Mouse (Mus musculus): ENCODE measurements at regions not wholly inside any gene's neighbourhood (a gene's known extent, or its start where the extent isn't known, plus 50 kb on each side); places are given as distances from the start of the nearest gene placed in this dataset.
A peak's percentile ranks its signal among the peaks of the same experiment; 100 is the strongest.

- no peak for ATAC-seq (ENCODE audit: insufficient read depth, low read depth)
- Histone ChIP-seq H3K36me3 (replicated peaks; ENCODE audit: control insufficient read depth, insufficient read depth, low read length) (no peaks in the 10 kb centered on the region), H3K4me2 (ENCODE audit: low read depth, low read length) (peak overlapping the region; percentile 51), H3K4me3 (ENCODE audit: low read depth, low read length) (peak overlapping the region; percentile 38), H3K9ac (replicated peaks; ENCODE audit: low read depth, low read length) (no peak overlapping the region), H3K4me1 (ENCODE audit: control insufficient read depth, insufficient read depth) (no peaks in the 10 kb centered on the region), H3K27me3 (ENCODE audit: control insufficient read depth, insufficient read depth, low read length) (peaks cover 71% of the 10 kb centered on the region), H3K27ac (ENCODE audit: low read depth) (no peak overlapping the region), H3K9me3 (replicated peaks; ENCODE audit: control insufficient read depth, low read length) (no peaks in the 10 kb centered on the region)
- WGBS: 30% methylated on average over 18 of the region's 18 CpGs
- no peak for DNase-seq (ENCODE audit: low spot score)
- TF ChIP-seq CTCF (IDR thresholded peaks at IDR 0.05; ENCODE audit: low read depth) (no peak), EP300 (IDR thresholded peaks at IDR 0.05; ENCODE audit: low read depth) (no peak)
Measured at GRCm38 (mm10) chrX:57920376-57920775, 102.1 kb upstream of the Zic3 start.

GRCm38 (mm10) chrX:57921294-57921693 lies 101.2 kb upstream of the Zic3 start:
- Histone ChIP-seq H3K36me3 (replicated peaks; ENCODE audit: control insufficient read depth, insufficient read depth, low read length) (no peaks in the 10 kb centered on the region), H3K27ac (ENCODE audit: low read depth) (no peak overlapping the region), H3K4me2 (ENCODE audit: low read depth, low read length) (no peak overlapping the region), H3K9ac (replicated peaks; ENCODE audit: low read depth, low read length) (no peak overlapping the region), H3K4me3 (ENCODE audit: low read depth, low read length) (no peak overlapping the region), H3K4me1 (ENCODE audit: control insufficient read depth, insufficient read depth) (no peaks in the 10 kb centered on the region), H3K27me3 (ENCODE audit: control insufficient read depth, insufficient read depth, low read length) (peaks cover 66% of the 10 kb centered on the region), H3K9me3 (replicated peaks; ENCODE audit: control insufficient read depth, low read length) (no peaks in the 10 kb centered on the region)
- WGBS: 12% methylated on average over 16 of the region's 16 CpGs
- DNase-seq (ENCODE audit: low spot score): no peak
- TF ChIP-seq CTCF (IDR thresholded peaks at IDR 0.05; ENCODE audit: low read depth) (no peak), EP300 (IDR thresholded peaks at IDR 0.05; ENCODE audit: low read depth) (no peak)
- ATAC-seq (ENCODE audit: insufficient read depth, low read depth): no peak

GRCm38 (mm10) chrX:57921821-57922449 lies 100.6 kb upstream of the Zic3 start:
- H3K4me1 ChIP-seq (ENCODE audit: control insufficient read depth, insufficient read depth): no peaks in the 10 kb centered on the region
- no peak overlapping the region; the same call in 1 of the 2 replicates for H3K4me3 ChIP-seq (ENCODE audit: low read depth, low read length)
- no peak for DNase-seq (ENCODE audit: low spot score)

GRCm38 (mm10) chrX:57923836-57924235 lies 98.7 kb upstream of the Zic3 start:
- TF ChIP-seq CTCF (IDR thresholded peaks at IDR 0.05; ENCODE audit: low read depth) (peak; percentile 43), EP300 (IDR thresholded peaks at IDR 0.05; ENCODE audit: low read depth) (no peak)
- no peaks in the 10 kb centered on the region for H3K9me3 ChIP-seq (replicated peaks; ENCODE audit: control insufficient read depth, low read length)
- ATAC-seq (ENCODE audit: insufficient read depth, low read depth): no peak
- no peak overlapping the region for H3K4me2 ChIP-seq (ENCODE audit: low read depth, low read length)
- H3K9ac ChIP-seq (replicated peaks; ENCODE audit: low read depth, low read length): no peak overlapping the region
- 28% methylated on average over 5 of the region's 5 CpGs for WGBS
- H3K27me3 ChIP-seq (ENCODE audit: control insufficient read depth, insufficient read depth, low read length): peaks cover 49% of the 10 kb centered on the region
- H3K27ac ChIP-seq (ENCODE audit: low read depth): no peak overlapping the region
- H3K4me1 ChIP-seq (ENCODE audit: control insufficient read depth, insufficient read depth): no peaks in the 10 kb centered on the region
- H3K36me3 ChIP-seq (replicated peaks; ENCODE audit: control insufficient read depth, insufficient read depth, low read length): no peaks in the 10 kb centered on the region
- no peak for DNase-seq (ENCODE audit: low spot score)
- no peak overlapping the region for H3K4me3 ChIP-seq (ENCODE audit: low read depth, low read length)

More at GRCm38 (mm10) chrX:57921821-57922449, 100.6 kb upstream of the Zic3 start:
- Histone ChIP-seq H3K27me3 (ENCODE audit: control insufficient read depth, insufficient read depth, low read length) (peaks cover 63% of the 10 kb centered on the region), H3K36me3 (replicated peaks; ENCODE audit: control insufficient read depth, insufficient read depth, low read length) (no peaks in the 10 kb centered on the region), H3K9ac (replicated peaks; ENCODE audit: low read depth, low read length) (no peak overlapping the region), H3K9me3 (replicated peaks; ENCODE audit: control insufficient read depth, low read length) (no peaks in the 10 kb centered on the region), H3K27ac (ENCODE audit: low read depth) (no peak overlapping the region), H3K4me2 (ENCODE audit: low read depth, low read length) (no peak overlapping the region)
- TF ChIP-seq CTCF (IDR thresholded peaks at IDR 0.05; ENCODE audit: low read depth): no peak
- no peak for TF ChIP-seq EP300 (IDR thresholded peaks at IDR 0.05; ENCODE audit: low read depth)
- 24% methylated on average over 25 of the region's 25 CpGs for WGBS
- no peak for ATAC-seq (ENCODE audit: insufficient read depth, low read depth)

GRCm38 (mm10) chrX:57935621-57936020 lies 86.9 kb upstream of the Zic3 start:
- Histone ChIP-seq H3K4me3 (ENCODE audit: low read depth, low read length) (no peak overlapping the region), H3K4me2 (ENCODE audit: low read depth, low read length) (no peak overlapping the region), H3K9me3 (replicated peaks; ENCODE audit: control insufficient read depth, low read length) (no peaks in the 10 kb centered on the region), H3K9ac (replicated peaks; ENCODE audit: low read depth, low read length) (no peak overlapping the region), H3K36me3 (replicated peaks; ENCODE audit: control insufficient read depth, insufficient read depth, low read length) (no peaks in the 10 kb centered on the region), H3K27me3 (ENCODE audit: control insufficient read depth, insufficient read depth, low read length) (no peaks in the 10 kb centered on the region), H3K27ac (ENCODE audit: low read depth) (no peak overlapping the region), H3K4me1 (ENCODE audit: control insufficient read depth, insufficient read depth) (no peaks in the 10 kb centered on the region)
- no peak for ATAC-seq (ENCODE audit: insufficient read depth, low read depth)
- DNase-seq (ENCODE audit: low spot score): no peak
- WGBS: 29% methylated on average over 3 of the region's 3 CpGs
- TF ChIP-seq CTCF (IDR thresholded peaks at IDR 0.05; ENCODE audit: low read depth): no peak
- no peak for TF ChIP-seq EP300 (IDR thresholded peaks at IDR 0.05; ENCODE audit: low read depth)

Measured in heart, postnatal 0 days (tissue).